Mouse (Mus musculus): ENCODE results near the gene Txlna.

Gene Txlna

DNA sequence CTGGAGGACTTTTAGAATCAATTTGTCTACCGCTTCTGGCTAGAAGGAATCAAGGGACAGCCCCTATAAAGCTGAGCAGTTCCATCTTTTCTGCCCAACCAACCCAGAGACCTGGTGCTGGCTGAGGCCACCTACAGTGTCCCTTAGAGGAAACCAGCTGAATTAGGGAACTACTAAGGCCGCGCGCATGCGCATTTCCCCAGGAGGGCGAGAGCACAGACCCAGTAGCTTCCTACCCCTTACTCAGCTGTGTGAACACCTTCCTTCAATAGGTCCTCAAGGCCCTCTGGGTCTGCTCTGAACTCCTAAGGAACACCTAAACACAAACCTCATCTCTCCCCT is 15.9 kb downstream of the Txlna start:
- no peak for DNase-seq (ENCODE audit: low spot score)

DNA sequence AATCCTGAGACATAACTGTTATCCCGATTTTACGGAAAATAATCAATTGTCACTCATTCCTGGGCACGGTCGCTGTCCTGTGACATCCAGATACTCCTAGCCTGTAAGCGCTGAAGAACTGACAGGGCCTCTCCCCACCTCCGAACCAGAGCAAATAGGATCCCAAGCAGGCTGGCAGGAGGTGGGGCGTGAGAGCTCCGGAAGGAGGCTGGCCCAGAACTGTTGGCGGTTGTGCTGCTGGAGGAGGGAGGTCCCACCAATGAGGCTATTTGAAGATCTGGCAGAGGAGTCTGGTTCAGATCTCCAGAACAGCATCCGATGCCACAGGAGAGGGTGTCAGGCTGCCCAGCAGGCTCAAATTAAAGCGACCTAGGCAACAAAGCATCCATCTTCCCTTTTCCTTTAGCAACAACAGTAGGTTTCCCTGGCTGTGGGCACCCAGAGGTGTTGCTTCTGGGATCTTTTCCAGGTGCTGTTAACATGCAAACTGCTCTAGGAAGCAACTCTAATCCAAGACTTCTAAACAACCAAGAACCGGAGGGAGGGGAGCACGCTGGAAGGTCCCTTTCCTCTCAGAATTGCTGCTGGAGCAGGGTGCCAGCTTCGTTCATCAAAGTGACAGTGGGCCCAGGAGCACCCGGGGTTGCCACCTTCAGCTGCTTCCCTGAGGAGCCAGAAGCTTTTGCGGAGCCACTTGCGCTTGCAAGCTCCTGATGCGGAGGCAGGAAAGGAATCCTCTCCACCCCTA is 16.4 kb downstream of the Txlna start:
- DNase-seq (ENCODE audit: low spot score), result peak; percentile 88

DNA sequence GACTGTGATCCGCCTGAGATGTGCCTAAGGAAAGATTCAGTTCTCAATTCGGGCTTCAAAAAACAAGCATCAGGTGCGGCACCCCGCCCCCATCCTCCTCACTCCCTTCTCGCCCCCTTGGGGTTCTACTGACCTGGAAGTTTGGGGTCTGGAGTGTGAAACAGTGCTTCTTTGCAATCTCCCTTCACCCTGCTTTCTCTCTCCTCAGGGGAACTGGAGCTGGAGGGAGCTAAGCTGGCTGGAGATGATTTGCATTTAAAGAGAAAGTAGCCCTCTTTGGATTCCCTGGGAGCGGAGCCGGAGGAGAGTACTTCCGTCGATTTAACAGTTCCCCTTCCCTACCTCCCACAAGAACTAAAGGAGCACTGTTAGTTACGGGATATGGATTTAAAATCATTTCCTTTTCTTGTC is 17.2 kb downstream of the Txlna start, which contains the start of gene Ccdc28b:
Gene Ccdc28b, minus strand, starts transcription at position 267 of the 411 bp plus-strand sequence.
- peak; percentile 54 for DNase-seq (ENCODE audit: low spot score)

DNA sequence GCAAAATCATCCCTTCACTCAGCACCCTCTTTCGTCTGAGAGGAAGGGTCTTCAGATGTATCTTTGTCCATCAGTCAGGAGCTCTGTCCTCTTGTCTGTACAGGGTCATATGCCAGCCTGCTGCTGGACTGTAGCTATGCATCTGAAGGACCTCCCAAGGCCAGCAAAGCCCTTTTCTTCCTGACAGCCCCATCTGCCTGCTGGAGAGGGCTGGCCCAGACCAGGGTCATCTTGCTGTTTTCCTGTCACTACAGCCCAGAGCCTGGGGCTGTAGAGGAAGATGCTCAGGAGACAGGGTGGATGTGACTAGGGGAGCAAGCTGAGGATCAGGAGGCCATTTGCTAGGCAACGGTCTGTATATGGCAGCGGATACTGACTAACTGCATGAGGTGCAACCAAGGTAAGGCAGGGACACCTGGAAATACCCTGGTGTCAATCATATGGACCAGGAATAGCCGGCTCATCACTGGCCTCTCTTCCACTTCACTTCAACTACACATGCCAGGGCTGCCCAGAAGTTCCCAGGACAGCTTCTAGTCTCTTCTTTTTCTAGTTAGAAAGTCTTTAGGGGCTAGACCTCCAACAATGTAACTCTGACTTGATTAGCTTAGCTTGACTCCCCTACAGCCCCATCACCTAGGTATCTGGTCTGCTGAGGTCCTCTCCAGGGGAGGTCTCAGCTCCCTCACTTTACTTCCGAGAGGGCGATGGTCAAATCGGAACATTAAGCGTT is 17.9 kb downstream of the Txlna start:
- DNase-seq (ENCODE audit: low spot score), result no peak

DNA sequence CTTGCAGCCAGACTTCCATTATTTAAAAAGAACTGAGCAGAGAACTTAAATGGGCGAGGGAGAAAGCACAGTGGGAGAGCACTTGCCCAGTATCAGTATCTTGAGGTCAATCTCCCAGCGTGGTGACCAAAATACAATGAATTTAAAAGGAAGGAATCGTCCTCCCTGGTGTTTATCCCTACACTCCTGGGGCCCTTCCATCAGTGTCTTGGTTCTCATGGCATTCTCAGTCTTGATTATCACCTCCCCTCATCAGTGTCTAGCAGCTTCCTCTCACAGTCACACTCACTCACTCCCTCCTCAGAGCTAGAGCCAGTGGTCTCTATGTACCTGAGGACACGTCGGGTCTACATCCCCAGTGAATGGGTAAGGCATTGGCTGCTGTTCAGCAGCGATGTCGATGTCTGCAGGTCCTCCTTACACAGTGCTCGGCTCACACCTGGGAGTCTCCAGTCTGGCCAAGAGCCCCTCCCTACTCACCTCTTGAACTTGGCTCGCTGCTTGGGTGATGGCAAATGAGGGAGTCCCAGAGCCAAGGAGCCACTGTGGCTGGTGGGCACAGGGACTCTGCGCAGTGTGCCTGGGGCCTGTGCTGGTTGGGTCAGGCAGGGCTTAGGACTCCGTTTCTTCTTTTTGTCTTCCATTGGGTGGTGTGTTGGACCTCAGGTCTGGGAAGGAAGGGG is 18.6 kb downstream of the Txlna start:
- no peak for DNase-seq (ENCODE audit: low spot score)

DNA sequence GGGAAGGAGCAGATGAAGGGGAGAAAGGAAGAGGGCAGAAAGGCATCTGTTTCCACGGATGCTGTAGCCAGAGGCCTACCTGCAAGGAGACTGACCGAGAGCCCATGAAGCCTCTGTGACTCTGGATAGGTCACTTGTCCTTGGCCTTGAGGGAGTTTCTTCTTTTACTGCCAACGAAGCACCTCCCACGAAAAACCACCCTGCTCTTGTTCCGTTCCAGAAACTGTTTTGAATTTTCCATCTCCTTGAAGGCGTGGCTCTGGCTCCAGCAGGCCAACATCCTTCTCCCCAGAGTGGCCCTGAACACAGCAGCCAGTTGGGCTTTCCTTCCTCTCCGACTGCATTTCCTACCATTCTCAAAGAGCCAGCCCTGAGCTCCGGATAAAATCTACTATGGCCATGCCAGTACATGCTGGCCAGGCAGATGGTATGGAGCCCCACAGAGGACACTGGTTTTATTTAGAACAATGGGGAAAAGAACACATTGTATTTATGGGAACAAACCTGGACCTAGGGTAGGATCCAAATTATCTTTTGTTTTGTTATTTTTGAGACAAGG is 19.5 kb downstream of the Txlna start:
- DNase-seq (ENCODE audit: low spot score), result no peak

DNA sequence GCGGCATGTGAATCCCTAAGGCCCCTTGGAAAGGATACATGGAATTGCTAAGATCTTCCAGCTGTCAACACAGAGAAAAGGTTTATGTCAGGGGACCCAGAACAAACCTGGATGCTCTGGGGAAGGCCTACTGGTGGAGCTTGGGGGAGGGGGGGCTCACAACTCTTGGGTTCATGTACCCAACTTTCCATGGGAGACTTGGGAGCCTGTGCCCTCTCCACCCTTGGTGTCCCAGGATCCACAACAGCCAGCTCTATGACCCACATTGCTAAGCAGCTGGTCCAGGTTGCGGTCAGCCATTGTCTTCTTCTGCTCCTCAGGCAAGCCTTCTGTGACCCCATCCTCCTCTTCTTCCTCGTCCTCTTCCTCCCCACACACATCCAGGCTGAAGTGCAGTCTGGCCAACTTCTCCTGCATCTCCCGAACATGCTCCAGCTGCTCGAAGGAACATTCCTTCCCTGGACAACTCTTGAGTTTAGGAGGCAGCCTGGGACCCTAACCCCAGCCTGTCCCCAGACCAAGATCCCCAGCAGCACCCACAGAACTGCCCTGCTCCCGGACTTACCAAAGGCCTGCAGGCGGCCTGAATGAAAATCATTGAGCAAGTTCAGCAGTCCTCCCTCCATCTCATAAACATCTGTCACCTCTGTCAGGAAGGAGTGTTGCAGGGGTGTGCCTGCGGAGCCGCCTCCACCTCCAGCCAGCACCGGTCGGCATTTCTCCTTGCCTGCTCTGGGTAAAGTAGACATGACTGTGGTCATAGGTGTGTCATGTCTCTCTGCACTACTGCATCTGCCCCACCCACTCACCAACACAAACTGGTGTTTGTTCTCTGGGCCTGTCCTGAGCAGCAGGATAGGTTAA is 20.2 kb downstream of the Txlna start:
- DNase-seq (ENCODE audit: low spot score), result no peak

DNA sequence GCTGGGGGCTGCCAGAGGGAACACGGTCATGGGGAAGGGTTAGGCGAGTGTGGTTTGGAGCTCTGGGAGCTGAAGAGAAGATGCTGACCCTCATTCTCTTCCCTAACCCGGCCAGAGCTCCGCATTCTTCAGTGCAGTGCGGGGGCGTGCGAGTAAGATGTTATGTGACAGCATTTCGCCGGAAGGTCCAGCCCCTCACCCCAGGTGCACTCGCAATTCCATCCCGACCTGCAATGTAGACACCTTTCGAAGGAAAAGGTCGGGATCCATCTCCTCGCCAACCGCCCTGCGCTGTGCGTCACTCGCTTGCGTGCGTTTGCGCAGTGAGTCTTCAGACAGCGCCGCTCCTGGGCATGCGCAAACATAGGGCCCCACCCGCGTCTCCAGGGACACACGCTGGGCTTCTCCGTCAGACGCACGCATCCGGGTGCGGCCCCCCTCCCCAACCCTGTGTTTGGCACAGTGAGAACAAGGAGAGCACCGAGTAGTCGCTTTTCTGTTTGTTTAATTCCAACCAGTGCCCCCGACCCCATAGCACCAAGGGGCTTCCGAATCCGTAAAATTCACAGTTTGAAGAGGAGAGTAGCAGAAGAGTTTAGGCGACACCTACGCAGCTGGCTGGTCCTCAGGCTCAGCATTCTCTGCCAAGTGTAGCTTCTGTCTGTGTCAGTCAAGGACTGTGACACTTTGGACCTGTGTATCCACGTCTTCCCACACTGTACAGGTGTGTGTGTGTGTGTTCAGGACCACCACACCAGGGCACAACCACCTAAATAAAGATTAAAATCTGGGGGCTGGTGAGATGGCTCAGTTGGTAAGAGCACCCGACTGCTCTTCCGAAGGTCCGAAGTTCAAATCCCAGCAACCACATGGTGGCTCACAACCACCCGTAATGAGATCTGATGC is 21.8 kb downstream of the Txlna start, which contains the start of gene Iqcc:
Gene Iqcc, minus strand, starts transcription at position 314 of the 906 bp plus-strand sequence.
- DNase-seq (ENCODE audit: low spot score), result peak; percentile 94

DNA sequence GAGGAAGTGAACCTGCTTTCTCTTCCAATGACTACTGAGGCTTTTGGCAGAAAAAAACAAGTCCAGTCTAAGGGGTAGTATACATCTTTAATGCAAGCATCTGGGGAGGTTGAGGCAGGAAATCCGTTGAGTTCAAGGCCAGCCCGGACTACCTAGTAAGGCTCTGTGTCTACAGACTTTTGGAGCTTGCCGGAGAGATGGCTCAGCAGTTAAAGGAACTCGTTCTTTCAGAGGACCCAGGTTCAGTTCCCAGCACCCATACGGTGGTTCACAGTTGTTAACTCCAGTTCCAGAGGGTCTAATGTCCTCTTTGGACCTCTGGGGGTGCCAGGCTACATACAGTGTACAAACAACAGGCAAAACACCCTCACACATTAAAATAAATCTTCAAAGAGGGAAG is 22.8 kb downstream of the Txlna start:
- no peak for DNase-seq (ENCODE audit: low spot score)

DNA sequence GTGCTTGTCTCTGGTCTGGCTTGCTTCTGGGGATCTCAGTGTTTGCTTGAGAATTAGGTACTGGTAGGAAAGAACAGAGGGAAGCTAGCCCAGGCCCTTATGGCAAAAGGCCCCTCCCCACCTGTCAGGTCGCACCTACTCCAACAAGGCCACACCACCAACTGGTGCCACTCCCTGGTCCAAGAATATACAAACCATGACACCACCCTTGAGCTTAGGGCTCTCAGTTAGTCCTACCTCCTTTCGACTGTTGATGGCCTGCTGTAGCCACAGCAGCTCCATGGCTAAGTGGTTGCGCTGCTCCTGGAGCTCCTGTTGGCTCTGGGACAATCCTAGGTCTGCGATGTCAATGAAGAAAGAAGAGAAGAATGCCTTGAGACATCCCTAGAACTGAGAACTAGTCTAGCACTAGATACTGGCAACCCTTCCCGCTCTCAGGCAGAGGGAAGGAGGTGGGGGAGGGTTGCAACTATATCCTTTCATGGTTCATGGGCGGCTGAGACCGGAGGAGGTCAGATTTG is 23.7 kb downstream of the Txlna start:
- no peak for DNase-seq (ENCODE audit: low spot score)

DNA sequence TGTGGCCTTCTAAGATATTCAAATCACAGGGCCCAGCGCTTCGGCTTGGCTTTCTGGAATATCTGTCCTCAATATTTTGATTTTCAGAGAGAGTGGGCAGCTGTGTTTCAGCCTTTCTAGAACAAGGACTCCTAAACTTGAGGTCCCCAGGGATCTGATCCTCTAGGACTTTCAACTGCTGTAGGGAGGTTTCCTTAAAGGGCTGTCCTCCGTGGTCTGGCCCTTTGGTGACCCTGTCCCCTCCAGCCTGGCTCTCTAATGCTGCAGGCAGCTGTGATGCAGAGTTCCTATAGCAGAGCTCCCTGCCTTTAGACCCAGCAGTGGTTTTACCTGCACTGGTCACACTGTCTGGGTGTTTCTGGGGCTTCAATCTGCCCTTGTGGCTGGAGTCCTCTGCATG is 24.2 kb downstream of the Txlna start:
- DNase-seq (ENCODE audit: low spot score), result no peak

DNA sequence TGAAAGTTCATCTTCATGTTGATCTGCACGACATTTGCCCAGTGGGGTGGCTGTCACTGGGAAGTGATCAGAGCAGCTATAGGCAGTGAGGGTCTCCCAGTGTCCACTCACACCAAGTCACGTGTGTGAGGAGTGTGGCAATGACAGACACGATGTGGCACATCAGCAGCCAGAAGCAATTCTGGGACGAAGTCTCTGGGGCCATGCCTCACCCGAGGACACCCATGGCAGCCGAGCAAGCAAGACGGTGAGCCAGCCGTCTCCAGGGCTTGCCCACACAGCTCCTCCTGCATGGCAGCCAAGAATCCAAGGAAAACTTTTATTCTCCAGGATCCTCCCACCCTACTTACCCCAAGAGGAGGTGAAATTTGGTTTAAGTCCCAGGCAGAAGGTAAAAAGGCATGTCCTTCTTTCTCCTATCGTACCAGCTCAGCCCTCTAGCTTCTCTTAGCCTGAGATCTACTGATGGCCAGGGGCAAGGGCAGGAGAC is 25.0 kb downstream of the Txlna start:
- DNase-seq (ENCODE audit: low spot score), result no peak

DNA sequence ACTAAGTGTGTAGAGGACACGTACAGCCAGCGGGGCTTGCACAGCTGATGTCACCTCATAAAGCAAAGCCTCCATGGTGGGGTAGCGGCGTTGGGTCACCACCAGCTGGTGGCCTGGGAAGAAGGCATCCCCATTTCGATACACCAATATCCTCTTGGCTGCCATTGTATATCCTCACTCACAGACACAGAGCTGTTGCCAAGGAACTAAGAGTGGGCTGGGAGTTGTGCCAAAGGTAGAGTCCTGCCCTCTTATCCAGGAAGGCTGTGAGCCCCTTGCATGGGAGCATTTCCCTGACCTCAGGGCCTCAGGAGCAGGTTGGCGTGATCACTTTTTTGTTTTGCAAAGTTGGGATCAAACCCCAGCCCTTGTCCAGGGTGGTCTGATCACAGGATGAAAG is 26.8 kb downstream of the Txlna start, which contains the start of gene Dcdc2b:
Gene Dcdc2b, minus strand, starts transcription at position 165 of the 400 bp plus-strand sequence.
- DNase-seq (ENCODE audit: low spot score), result no peak

DNA sequence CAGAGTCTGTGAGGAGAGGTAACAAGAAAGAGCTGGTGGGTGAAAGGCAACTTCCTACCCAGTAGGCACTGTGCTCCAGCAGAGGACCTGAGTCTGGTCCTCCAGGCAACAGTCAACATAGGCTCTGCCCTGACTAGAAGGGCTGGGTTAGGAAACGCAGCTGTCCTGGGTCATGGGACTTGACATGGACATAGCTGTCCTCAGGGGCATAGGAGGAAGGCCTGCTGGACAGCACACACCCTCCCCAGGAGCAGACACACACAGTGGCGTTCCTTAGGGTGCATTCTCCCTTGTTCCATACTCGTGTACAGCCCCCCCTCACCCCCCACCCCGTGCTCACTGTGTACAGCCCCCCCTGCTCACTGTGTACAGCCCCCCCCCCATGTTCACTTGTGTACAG is 30.4 kb downstream of the Txlna start:
- DNase-seq (ENCODE audit: low spot score), result no peak

DNA sequence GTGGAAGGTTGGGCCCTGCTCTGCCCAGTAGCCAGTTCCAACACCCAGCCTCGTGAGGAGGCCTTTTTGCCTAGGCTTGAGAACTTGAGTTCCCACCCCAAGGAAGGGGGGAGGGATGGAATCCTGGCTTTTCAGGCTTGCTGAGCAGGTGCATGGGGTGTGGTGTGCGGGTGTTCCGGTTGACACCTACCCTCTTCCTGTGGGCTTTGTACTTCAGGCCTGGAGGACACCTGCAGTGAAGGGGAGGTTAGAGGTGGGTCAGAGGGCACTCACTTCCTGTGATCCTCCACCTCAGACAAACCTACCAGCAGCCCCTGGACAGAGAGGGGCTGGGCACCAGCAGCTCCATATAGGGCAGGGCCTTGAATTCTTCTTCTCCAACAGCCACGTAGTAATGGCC is 30.8 kb downstream of the Txlna start:
- DNase-seq (ENCODE audit: low spot score), result no peak

DNA sequence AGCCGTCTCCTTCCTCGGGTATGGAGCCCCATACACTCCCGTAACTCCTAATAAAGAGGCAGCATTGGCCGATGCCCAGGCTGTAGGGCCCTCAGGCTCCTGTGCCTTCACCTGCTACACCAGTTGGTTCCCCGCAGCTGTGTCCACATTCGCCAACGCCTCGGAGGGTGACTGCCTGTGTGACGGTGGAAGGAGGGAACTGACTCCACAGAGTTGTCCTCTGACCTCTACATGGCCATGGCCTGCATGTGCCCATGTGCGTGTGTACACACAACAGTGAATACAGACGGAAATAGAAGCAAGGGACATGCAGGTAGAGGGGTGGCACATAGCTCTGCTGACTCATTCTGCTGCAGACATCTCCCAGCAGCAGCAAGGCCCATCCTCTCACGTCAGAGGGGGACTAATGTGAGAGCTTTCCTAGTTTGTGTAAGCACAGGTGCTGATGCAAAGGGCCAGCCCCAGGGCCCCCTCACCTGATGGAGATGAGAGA is 31.7 kb downstream of the Txlna start:
- no peak for DNase-seq (ENCODE audit: low spot score)

DNA sequence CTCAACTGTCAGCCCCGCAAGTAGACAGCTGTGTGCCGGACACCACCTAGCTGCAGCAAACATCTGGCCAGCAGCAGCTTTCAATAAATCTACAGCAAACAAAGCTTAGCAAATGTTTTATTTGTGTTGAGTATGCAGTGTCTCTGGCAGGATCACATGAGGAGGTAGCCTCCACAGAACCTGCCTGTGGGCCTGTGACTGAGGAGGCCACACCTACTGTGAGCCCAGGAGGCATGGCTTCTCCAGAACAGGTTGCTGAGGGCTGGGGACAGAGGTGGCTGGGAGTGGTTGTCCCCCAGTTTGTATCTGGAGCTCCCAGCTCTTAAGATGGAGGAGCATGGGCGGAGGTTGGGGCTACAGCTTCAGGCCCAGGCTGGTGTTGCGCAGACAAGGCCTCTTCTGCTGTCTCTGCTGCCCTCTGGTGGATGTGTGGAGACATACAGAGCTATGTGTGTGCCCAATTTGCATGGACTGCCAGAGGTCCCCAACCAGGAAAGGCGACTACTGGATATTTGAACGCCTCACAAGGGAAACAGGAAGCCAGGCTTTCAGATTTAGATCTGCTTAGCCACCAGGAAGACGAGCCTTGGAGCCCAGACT is 32.3 kb downstream of the Txlna start:
- peak; percentile 64 for DNase-seq (ENCODE audit: low spot score)

DNA sequence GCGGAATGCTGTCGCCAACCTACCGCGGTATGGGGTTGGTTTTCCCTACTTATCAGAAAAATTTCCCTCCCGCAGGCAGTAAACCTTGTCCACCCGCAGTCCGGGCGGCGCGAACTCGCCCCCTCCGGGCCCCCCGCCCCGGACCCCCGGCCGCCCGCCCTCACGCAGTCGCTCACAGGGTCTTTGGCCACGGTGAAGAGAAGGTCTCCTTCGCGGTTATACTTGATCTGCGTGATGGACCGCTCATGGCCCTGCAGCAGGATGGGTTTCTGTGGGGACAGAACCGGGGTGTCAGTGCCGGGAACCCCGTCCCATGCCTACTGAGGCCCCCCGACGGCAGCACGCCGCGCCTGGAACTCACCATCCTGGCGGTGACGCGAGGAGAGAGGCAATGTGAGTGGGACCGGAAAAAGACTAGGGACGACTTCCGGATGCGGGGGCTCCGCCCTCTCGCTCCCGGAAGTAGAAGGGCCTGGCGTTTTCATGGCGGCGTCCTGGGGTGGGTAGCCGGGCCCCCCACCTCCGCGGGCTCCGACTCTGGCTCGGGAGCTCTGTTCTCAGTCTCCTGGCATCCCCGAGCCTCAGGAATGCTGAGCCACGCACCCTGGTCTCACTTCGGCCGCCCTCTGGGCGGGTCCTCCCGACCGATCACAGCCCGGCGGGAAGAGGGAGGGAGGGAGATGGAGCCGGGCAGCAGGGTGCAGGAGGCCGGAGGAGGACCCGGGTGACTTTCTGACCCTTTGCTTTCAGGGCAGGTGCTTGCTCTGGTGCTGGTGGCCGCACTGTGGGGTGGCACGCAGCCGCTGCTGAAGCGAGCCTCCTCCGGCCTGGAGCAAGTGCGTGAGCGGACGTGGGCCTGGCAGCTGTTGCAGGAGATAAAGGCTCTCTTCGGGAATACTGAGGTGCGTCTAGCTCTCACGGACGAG is 40.4 kb downstream of the Txlna start, which contains the start of the genes Eif3i and Tmem234:
Gene Eif3i, minus strand, starts transcription at position 416 of the 926 bp plus-strand sequence.
Gene Tmem234, plus strand, starts transcription at position 436 of the 926 bp plus-strand sequence.
- DNase-seq (ENCODE audit: low spot score), result no peak
